Mouse (Mus musculus) thymus, postnatal 4 days (tissue): ENCODE data around the gene Rgn.

Experiments used
- DNase-seq: peaks from one replicate; pipeline ENCODE4 v3.0.0; 2021

Rgn gene

GRCm38 (mm10) chrX:20549532-20549931 lies at the start of gene Rgn:
Gene Rgn, plus strand, starts transcription at chrX:20549787.
- DNase-seq: no peak

GRCm38 (mm10) chrX:20520290-20520939 lies 29.2 kb upstream of the Rgn start:
- no peak for DNase-seq

GRCm38 (mm10) chrX:20521578-20521977 lies 28.0 kb upstream of the Rgn start:
- no peak for DNase-seq

- DNase-seq: no peak
These were observed 17.0 kb upstream of the Rgn start for GRCm38 (mm10) chrX:20532621-20533020.

GRCm38 (mm10) chrX:20543867-20544266 lies 5.7 kb upstream of the Rgn start:
- no peak for DNase-seq

- DNase-seq: no peak
These were observed 2.0 kb upstream of the Rgn start for GRCm38 (mm10) chrX:20547609-20548008.

GRCm38 (mm10) chrX:20548011-20548879 lies 1.3 kb upstream of the Rgn start:
- no peak for DNase-seq

GRCm38 (mm10) chrX:20548880-20549440 lies 627 bp upstream of the Rgn start:
- no peak for DNase-seq

GRCm38 (mm10) chrX:20552199-20552598 lies 2.6 kb downstream of the Rgn start:
- DNase-seq: no peak

- DNase-seq: no peak
These were observed 12.3 kb downstream of the Rgn start for GRCm38 (mm10) chrX:20561846-20562245.

- no peak for DNase-seq
These were observed 14.4 kb downstream of the Rgn start for GRCm38 (mm10) chrX:20563941-20564340.

GRCm38 (mm10) chrX:20571024-20571423 lies 21.4 kb downstream of the Rgn start:
- DNase-seq: no peak

GRCm38 (mm10) chrX:20572683-20573082 lies 23.1 kb downstream of the Rgn start:
- DNase-seq: no peak

- no peak for DNase-seq
These were observed 24.3 kb downstream of the Rgn start for GRCm38 (mm10) chrX:20573927-20574326.

GRCm38 (mm10) chrX:20587968-20588367 lies 38.4 kb downstream of the Rgn start:
- peak; percentile 9 for DNase-seq

GRCm38 (mm10) chrX:20608500-20608899 lies 58.9 kb downstream of the Rgn start:
- DNase-seq: no peak
